Mouse (Mus musculus): ENCODE results near the gene Esp38.
"Not testable (repeated sequence)": the region's sequence is repeated elsewhere in the genome, so short reads cannot be mapped to it uniquely, and the experiment has no call there.

DNA sequence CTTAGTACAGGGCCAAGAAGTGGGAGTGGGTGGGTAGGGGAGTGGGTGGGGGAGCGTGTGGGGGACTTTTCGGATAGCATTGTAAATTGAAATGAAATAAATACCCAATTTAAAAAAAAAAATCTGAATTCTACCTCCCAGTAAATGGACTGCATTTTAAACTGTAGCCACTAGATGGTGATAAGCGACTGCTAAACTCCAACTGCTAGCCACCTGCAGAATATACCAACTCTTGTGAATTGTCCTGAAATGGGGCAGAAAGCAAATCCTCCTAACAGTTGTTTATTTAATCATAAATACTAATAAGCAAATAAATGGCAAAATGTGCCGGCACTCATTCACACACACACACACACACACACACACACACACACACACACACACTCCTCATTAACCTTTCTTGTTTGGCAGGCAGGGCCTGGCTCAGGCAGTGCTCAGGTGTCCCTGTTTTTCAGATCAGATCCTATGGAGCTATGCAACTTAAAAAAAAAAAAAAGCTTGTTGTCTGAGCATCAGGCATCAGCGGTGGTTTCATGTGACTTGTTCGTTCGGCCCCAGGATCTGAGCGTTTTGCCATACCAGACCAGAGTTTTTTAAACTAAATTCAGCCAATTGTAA lies 47.3 kb upstream of the Esp38 start:
- TF ChIP-seq CTCF (conservative IDR thresholded peaks at IDR 0.05; ENCODE audit: insufficient read depth, insufficient read length, low read depth, low read length); POLR2A (IDR thresholded peaks at IDR 0.05; ENCODE audit: low read depth, low read length): not testable (repeated sequence)

Data from kidney, adult 2 months (tissue).